Mouse (Mus musculus): ENCODE results near the gene Tmem132b.

GRCm38 (mm10) chr5:125501505-125501904, 30.1 kb upstream of the Tmem132b start:
- TF ChIP-seq CTCF (IDR thresholded peaks at IDR 0.05; ENCODE audit: control insufficient read depth, insufficient read depth, insufficient read length), result no peak
- no peak for TF ChIP-seq MYOG (IDR thresholded peaks at IDR 0.05; ENCODE audit: control insufficient read depth, extremely low read depth, insufficient read length)
- no peak for TF ChIP-seq MYOD1 (IDR thresholded peaks at IDR 0.05; ENCODE audit: control insufficient read depth, insufficient read length, low read depth)
- TF ChIP-seq FOSL1 (IDR thresholded peaks at IDR 0.05; ENCODE audit: insufficient read depth, low read length, poor library complexity, severe bottlenecking), result no peak
- TF ChIP-seq USF1 (IDR thresholded peaks at IDR 0.05; ENCODE audit: low read depth), result no peak
